Mouse (Mus musculus): Measurements from ENCODE around the gene Ripor2.

GRCm38 (mm10) chr13:24594303-24594702 is 12.3 kb downstream of the Ripor2 start:
- TF ChIP-seq CTCF (IDR thresholded peaks at IDR 0.05; ENCODE audit: borderline replicate concordance, control insufficient read depth, extremely low read depth, insufficient read depth, low read length, poor library complexity): no peak
- TF ChIP-seq POLR2A (IDR thresholded peaks at IDR 0.05; ENCODE audit: control insufficient read depth, extremely low read depth, insufficient read depth, low read length, poor library complexity): no peak
